Mouse (Mus musculus) kidney, adult 2 months (tissue): ENCODE results near the gene Adamts18. TPM values are rescaled to one million over a fixed set of nuclear protein-coding genes. Genes with fewer than 3 reads are reported as not detected.

Source experiments
- DNase-seq: peaks from one replicate; pipeline ENCODE4 v3.0.0; 2021
- H3K27ac ChIP-seq: fragments of 200-500 bp; 2 replicates; pipeline ENCODE4 v1.5.1; 2012; ENCODE audit warnings: low read depth, low read length, control low read depth, inconsistent platforms; ENCODE audit not compliant: insufficient read depth
- H3K27me3 ChIP-seq: fragments of 200-500 bp; replicated peaks from 2 replicates; pipeline ENCODE4 v1.6.1; 2012; ENCODE audit warnings: mild to moderate bottlenecking, moderate library complexity, low read length, inconsistent platforms; ENCODE audit not compliant: control insufficient read depth, insufficient read depth
- H3K36me3 ChIP-seq: fragments of 200-500 bp; 2 replicates; pipeline ENCODE4 v1.6.1; 2012; ENCODE audit warnings: mild to moderate bottlenecking, moderate library complexity, low read length, inconsistent platforms; ENCODE audit not compliant: control insufficient read depth, insufficient read depth
- H3K4me1 ChIP-seq: fragments of 200-500 bp; 2 replicates; pipeline ENCODE4 v1.6.1; 2011; ENCODE audit warnings: low read length; ENCODE audit not compliant: control insufficient read depth, insufficient read depth
- H3K4me3 ChIP-seq: fragments of 200-500 bp; 2 replicates; pipeline ENCODE4 v1.5.1; 2011; ENCODE audit warnings: mild to moderate bottlenecking, low read depth, low read length, control low read depth; ENCODE audit not compliant: insufficient read depth
- CTCF ChIP-seq: fragments of 200-500 bp; conservative IDR thresholded peaks from 2 replicates; pipeline ENCODE4 v1.5.1; 2011; ENCODE audit warnings: low read depth, mild to moderate bottlenecking, control low read depth, low read length, moderate library complexity, mixed read lengths; ENCODE audit not compliant: insufficient read depth, insufficient read length
- POLR2A ChIP-seq: fragments of 200-500 bp; IDR thresholded peaks from one replicate; pipeline ENCODE4 v1.6.1; 2011; ENCODE audit warnings: low read depth, low read length, control low read depth
- WGBS: fragments of 180-500 bp; shearing (Covaris S2); methylation state at CpG from one replicate; pipeline ENCODE4 v1.1.7; 2018; 5-methylcytosine and 5-hydroxymethylcytosine counted together
- polyA plus RNA-seq: library from polyadenylated mRNA; depleted of rRNA; stranded (reverse); fragments of >200 nt; gene quantifications from 2 replicates; pipeline ENCODE4 v1.2.3, GENCODE M21; 2012

The Adamts18 gene
- polyA plus RNA-seq, 1 experiment = not detected

GRCm38 (mm10) chr8:113763592-113764355 is 84.8 kb downstream of the Adamts18 start:
- Histone ChIP-seq H3K27ac (no peak overlapping the region), H3K27me3 (no peaks in the 10 kb centered on the region), H3K4me3 (no peak overlapping the region), H3K4me1 (no peaks in the 10 kb centered on the region), H3K36me3 (no peaks in the 10 kb centered on the region)
- TF ChIP-seq CTCF (no peak), POLR2A (no peak)
- no peak for DNase-seq
- WGBS = 46% methylated on average over 10 of the region's 10 CpGs

GRCm38 (mm10) chr8:113762101-113762500 is 86.4 kb downstream of the Adamts18 start:
- Histone ChIP-seq H3K27ac (no peak overlapping the region), H3K4me1 (no peaks in the 10 kb centered on the region), H3K36me3 (no peaks in the 10 kb centered on the region), H3K27me3 (no peaks in the 10 kb centered on the region), H3K4me3 (no peak overlapping the region)
- TF ChIP-seq POLR2A = no peak
- no peak for TF ChIP-seq CTCF
- WGBS = 59% methylated on average over 6 of the region's 6 CpGs
- no peak for DNase-seq

GRCm38 (mm10) chr8:113755866-113756265 is 92.7 kb downstream of the Adamts18 start:
- no peak overlapping the region for H3K27ac ChIP-seq
- H3K4me1 ChIP-seq = no peaks in the 10 kb centered on the region
- H3K27me3 ChIP-seq = no peaks in the 10 kb centered on the region
- no peak overlapping the region for H3K4me3 ChIP-seq
- H3K36me3 ChIP-seq = no peaks in the 10 kb centered on the region
- TF ChIP-seq POLR2A = no peak
- no peak for TF ChIP-seq CTCF
- DNase-seq = no peak
- WGBS = 12% methylated on average over 5 of the region's 5 CpGs

- H3K4me3 ChIP-seq = no peak overlapping the region
- H3K27me3 ChIP-seq = no peaks in the 10 kb centered on the region
- DNase-seq = no peak
- no peaks in the 10 kb centered on the region for H3K4me1 ChIP-seq
- WGBS = 87% methylated on average over 2 of the region's 2 CpGs
- TF ChIP-seq CTCF (no peak), POLR2A (no peak)
- H3K36me3 ChIP-seq = no peaks in the 10 kb centered on the region
- H3K27ac ChIP-seq = no peak overlapping the region
Measured at GRCm38 (mm10) chr8:113753153-113753552, 95.4 kb downstream of the Adamts18 start.

- Histone ChIP-seq H3K27me3 (no peaks in the 10 kb centered on the region), H3K36me3 (no peaks in the 10 kb centered on the region), H3K4me1 (no peaks in the 10 kb centered on the region), H3K27ac (no peak overlapping the region), H3K4me3 (no peak overlapping the region)
- DNase-seq = no peak
- TF ChIP-seq CTCF (no peak), POLR2A (no peak)
- 89% methylated on average over 3 of the region's 3 CpGs for WGBS
Measured at GRCm38 (mm10) chr8:113752349-113752748, 96.2 kb downstream of the Adamts18 start.

GRCm38 (mm10) chr8:113735496-113736060 is 113.0 kb downstream of the Adamts18 start:
- H3K36me3 ChIP-seq = no peaks in the 10 kb centered on the region
- no peaks in the 10 kb centered on the region for H3K4me1 ChIP-seq
- no peak for DNase-seq
- no peak overlapping the region for H3K27ac ChIP-seq
- TF ChIP-seq POLR2A (no peak), CTCF (no peak)
- 65% methylated on average over 9 of the region's 9 CpGs for WGBS
- H3K4me3 ChIP-seq = no peak overlapping the region
- no peaks in the 10 kb centered on the region for H3K27me3 ChIP-seq

- 65% methylated on average over 8 of the region's 8 CpGs for WGBS
- H3K27me3 ChIP-seq = no peaks in the 10 kb centered on the region
- no peak for DNase-seq
- no peak overlapping the region for H3K4me3 ChIP-seq
- no peak overlapping the region for H3K27ac ChIP-seq
- no peaks in the 10 kb centered on the region for H3K4me1 ChIP-seq
- TF ChIP-seq POLR2A (no peak), CTCF (no peak)
- no peaks in the 10 kb centered on the region for H3K36me3 ChIP-seq
Measured at GRCm38 (mm10) chr8:113725331-113725730, 123.2 kb downstream of the Adamts18 start.

GRCm38 (mm10) chr8:113723873-113724538 is 124.5 kb downstream of the Adamts18 start:
- no peaks in the 10 kb centered on the region for H3K4me1 ChIP-seq
- no peaks in the 10 kb centered on the region for H3K27me3 ChIP-seq
- no peak overlapping the region for H3K4me3 ChIP-seq
- 48% methylated on average over 5 of the region's 5 CpGs for WGBS
- TF ChIP-seq CTCF = no peak
- no peak for TF ChIP-seq POLR2A
- DNase-seq = no peak
- H3K27ac ChIP-seq = no peak overlapping the region
- no peaks in the 10 kb centered on the region for H3K36me3 ChIP-seq
